8 mouse cellular contexts compared by ENCODE assay signal in the genomic region with DNA sequence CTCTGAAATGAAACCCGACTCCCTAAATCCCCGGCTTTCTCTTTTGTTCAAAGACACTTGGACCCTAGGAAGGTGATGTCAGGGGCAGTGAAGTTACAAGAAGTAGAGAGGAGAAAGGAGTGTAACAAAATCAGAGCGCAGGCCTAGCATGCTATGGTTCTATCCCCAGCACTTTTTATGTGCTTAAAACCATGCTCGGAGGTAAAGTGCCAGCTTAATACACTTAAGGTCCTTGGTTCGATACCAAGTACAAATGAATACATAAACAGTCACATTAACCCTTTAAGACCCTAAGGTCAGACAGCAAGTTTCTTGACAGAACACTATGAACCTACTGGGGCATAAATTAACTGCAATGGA. TPM values are rescaled to one million over a fixed set of nuclear protein-coding genes. Genes with fewer than 3 reads are reported as not detected.
DNase-seq lines count a peak whose midpoint lies in the region; ATAC-seq lines count a peak whose summit lies in the region.

No protein-coding gene starts in this region.

- H3K27ac ChIP-seq in heart, embryonic 16.5 days (ENCODE audit: low read length), result peak overlapping the region; percentile 98
- H3K27ac ChIP-seq in brown adipose tissue, adult 24 weeks (replicated peaks; ENCODE audit: low read depth, low read length), result no peak overlapping the region
- H3K27ac ChIP-seq in hindbrain, embryonic 15.5 days (replicated peaks), result peak overlapping the region; percentile 89
- no peak overlapping the region for H3K27ac ChIP-seq in midbrain, embryonic 14.5 days (replicated peaks; ENCODE audit: low read depth, low read length)

- peak overlapping the region; percentile 83 for H3K4me3 ChIP-seq in heart, embryonic 16.5 days (ENCODE audit: low read length)
- H3K4me3 ChIP-seq in brown adipose tissue, adult 24 weeks (ENCODE audit: insufficient read depth, low read depth, low read length), result peak overlapping the region; percentile 73
- peak overlapping the region; percentile 72 for H3K4me3 ChIP-seq in hindbrain, embryonic 15.5 days
- H3K4me3 ChIP-seq in midbrain, embryonic 14.5 days (replicated peaks; ENCODE audit: low read depth, low read length), result peak overlapping the region; percentile 84

- intact Hi-C loops in heart, postnatal 10 days (cut with DNase I), result loop anchor here (2.0 kb wide), 1 partner anchor 108 kb away; no protein-coding TSS in a partner anchor

- WGBS in heart, embryonic 16.5 days, result 4% methylated on average over 5 of the region's 5 CpGs
- WGBS in hindbrain, embryonic 15.5 days, result under 1% methylated on average over 5 of the region's 5 CpGs
- 2% methylated on average over 5 of the region's 5 CpGs for WGBS in midbrain, embryonic 14.5 days

- no peaks in the 10 kb centered on the region for H3K27me3 ChIP-seq in heart, embryonic 16.5 days (ENCODE audit: control insufficient read depth, insufficient read depth, low read length)
- H3K27me3 ChIP-seq in hindbrain, embryonic 15.5 days, result 0 out of 2 replicates have a peak, but pooled peaks cover 7% of the 10 kb centered on the region
- H3K27me3 ChIP-seq in midbrain, embryonic 14.5 days (ENCODE audit: control insufficient read depth, insufficient read depth, low read length), result no peaks in the 10 kb centered on the region

- no peak for DNase-seq in heart, postnatal 10 days
- DNase-seq in midbrain, embryonic 14.5 days, result no peak
- DNase-seq in urinary bladder, adult 18-20 months (ENCODE audit: low spot score in 2 of 2), result no peak
- DNase-seq in yolk sac, embryonic 10.5 days (ENCODE audit: low spot score), result no peak
- no peak for DNase-seq in ovary, postnatal 36 days (ENCODE audit: low spot score)

- peak overlapping the region; percentile 80 for H3K4me2 ChIP-seq in heart, embryonic 16.5 days (ENCODE audit: low read depth, low read length)
- peak overlapping the region; percentile 82 for H3K4me2 ChIP-seq in hindbrain, embryonic 15.5 days
- H3K4me2 ChIP-seq in midbrain, embryonic 14.5 days (ENCODE audit: low read length), result peak overlapping the region; percentile 85

- no peaks in the 10 kb centered on the region for H3K36me3 ChIP-seq in heart, embryonic 16.5 days (ENCODE audit: control insufficient read depth, insufficient read depth)
- H3K36me3 ChIP-seq in hindbrain, embryonic 15.5 days, result no peaks in the 10 kb centered on the region
- no peaks in the 10 kb centered on the region for H3K36me3 ChIP-seq in midbrain, embryonic 14.5 days (ENCODE audit: control insufficient read depth, insufficient read depth, low read length)

- ATAC-seq in heart, embryonic 16.5 days (replicated peaks; ENCODE audit: extremely low read depth, insufficient read depth, low FRiP score), result no peak
- ATAC-seq in hindbrain, embryonic 15.5 days (ENCODE audit: low FRiP score, low read depth), result no peak
- no peak for ATAC-seq in midbrain, embryonic 14.5 days (ENCODE audit: low FRiP score, low TSS enrichment)

- H3K9me3 ChIP-seq in heart, embryonic 16.5 days (replicated peaks; ENCODE audit: control insufficient read depth, low read length), result no peaks in the 10 kb centered on the region
- no peaks in the 10 kb centered on the region for H3K9me3 ChIP-seq in hindbrain, embryonic 15.5 days
- no peaks in the 10 kb centered on the region for H3K9me3 ChIP-seq in midbrain, embryonic 14.5 days (ENCODE audit: control insufficient read depth, low read length)

- peaks cover 15% of the 10 kb centered on the region for H3K4me1 ChIP-seq in heart, embryonic 16.5 days (ENCODE audit: control insufficient read depth, insufficient read depth, low read length)
- H3K4me1 ChIP-seq in brown adipose tissue, adult 24 weeks (ENCODE audit: control insufficient read depth, insufficient read depth, insufficient read length, low read length), result no peaks in the 10 kb centered on the region
- H3K4me1 ChIP-seq in hindbrain, embryonic 15.5 days (replicated peaks), result peaks cover 31% of the 10 kb centered on the region
- peaks cover 18% of the 10 kb centered on the region for H3K4me1 ChIP-seq in midbrain, embryonic 14.5 days (ENCODE audit: control insufficient read depth, insufficient read depth, low read length)

- peak overlapping the region; percentile 98 for H3K9ac ChIP-seq in heart, embryonic 16.5 days (ENCODE audit: low read length)
- peak overlapping the region; percentile 73 for H3K9ac ChIP-seq in hindbrain, embryonic 15.5 days
- H3K9ac ChIP-seq in midbrain, embryonic 14.5 days (replicated peaks; ENCODE audit: low read length), result peak overlapping the region; percentile 92

RNA-seq across cellular contexts. Expression of a gene that starts 0.5 kb away (rescaled TPM):
- polyA plus RNA-seq in heart, embryonic 16.5 days (2015; fragmentation: Nextera tagmentation; extraction: Ambion mirVana), result 61.8 and 66.0 TPM in 2 replicates
- 100 to 1,000 TPM; 111 to 145 TPM for total RNA-seq in heart, postnatal 10 days (2021)
- polyA plus RNA-seq in brown adipose tissue, adult 24 weeks (2012; ENCODE audit: insufficient read depth, insufficient read length, missing spikeins), result 16.0 and 16.7 TPM in 2 replicates
- polyA plus RNA-seq in hindbrain, embryonic 15.5 days (2015; fragmentation: Nextera tagmentation; extraction: Ambion mirVana), result 33.6 and 34.3 TPM in 2 replicates
- 29.3 and 39.0 TPM in 2 replicates for polyA plus RNA-seq in midbrain, embryonic 14.5 days (2014; fragmentation: Nextera tagmentation; extraction: Ambion mirVana)

Comparison
In these comparisons a context has a peak if more than half of its experiments do, and no peak if none do; other contexts are left out.
1. H3K27ac ChIP-seq: peak in heart, embryonic 16.5 days (single experiment) and hindbrain, embryonic 15.5 days (single experiment); none in brown adipose tissue, adult 24 weeks (single experiment) and midbrain, embryonic 14.5 days (single experiment).
2. Peak in every context shown above with its lines, with median percentiles within 50 percentile points of each other: H3K4me2 ChIP-seq, H3K4me3 ChIP-seq and H3K9ac ChIP-seq.